Mouse (Mus musculus): ENCODE data around the gene Bnc2. TPM values are rescaled to one million over a fixed set of nuclear protein-coding genes. Genes with fewer than 3 reads are reported as not detected.

Bnc2 gene
- 12.2 and 14.0 TPM in 2 replicates for polyA plus RNA-seq (2014; fragmentation: Nextera tagmentation; extraction: Ambion mirVana)

DNA sequence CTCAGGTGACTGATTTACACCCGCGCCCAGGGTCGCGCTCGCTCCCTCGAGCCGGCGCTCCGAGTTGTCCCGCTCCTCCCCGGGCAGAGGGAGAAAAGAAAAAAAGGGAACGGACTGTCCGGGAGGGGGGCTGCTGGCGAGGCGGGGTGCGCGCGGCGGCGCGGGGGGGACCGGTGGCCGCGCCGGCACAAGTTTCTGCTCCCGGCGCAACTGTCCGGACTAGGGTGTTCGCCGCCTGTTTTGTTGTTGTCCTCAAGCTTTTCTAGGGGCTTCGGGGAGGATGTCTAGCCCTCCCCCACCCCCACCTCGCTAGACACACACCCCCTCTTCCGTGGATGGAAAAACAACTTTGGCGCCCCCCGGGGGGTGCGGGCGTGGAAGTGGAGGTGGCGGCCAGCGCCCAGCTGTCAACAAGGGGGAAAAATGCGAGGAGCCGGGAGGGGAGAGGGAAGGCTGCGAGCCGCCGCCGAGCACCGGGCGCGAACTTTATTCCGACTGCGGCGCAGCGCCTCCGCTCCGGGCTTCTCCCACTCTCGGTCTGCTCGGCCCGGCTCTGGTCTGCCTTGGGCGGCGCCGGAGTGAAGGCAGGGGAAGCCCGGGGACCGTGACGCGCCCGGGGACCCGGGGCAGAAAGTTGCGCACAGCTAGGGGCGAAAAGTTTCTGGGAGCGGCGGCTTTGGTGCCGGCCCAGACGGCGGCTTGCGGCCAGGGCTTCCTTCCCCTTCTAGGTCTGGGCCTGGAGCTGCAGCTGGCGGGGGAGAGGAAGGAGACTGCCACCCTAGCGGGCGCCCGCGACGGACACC, at the start of gene Bnc2:
Gene Bnc2, minus strand, starts transcription at position 105 of the 803 bp plus-strand sequence.
- Histone ChIP-seq H3K27ac (ENCODE audit: low read depth, low read length) (peak within 1 kb of the TSS; percentile 78; the same call in 1 of the 2 replicates), H3K27me3 (ENCODE audit: control insufficient read depth, insufficient read depth, low read length) (peaks cover 9% of the 10 kb centered on the region; the same call in 1 of the 2 replicates), H3K4me1 (ENCODE audit: control insufficient read depth, insufficient read depth, low read length) (no peaks in the 10 kb centered on the region; the same call in 1 of the 2 replicates), H3K9me3 (ENCODE audit: control insufficient read depth, low read length) (no peaks in the 10 kb centered on the region), H3K4me2 (replicated peaks; ENCODE audit: low read depth, low read length) (peak within 1 kb of the TSS; percentile 93), H3K36me3 (ENCODE audit: control insufficient read depth, insufficient read depth, low read length) (no peaks in the 10 kb centered on the region), H3K9ac (ENCODE audit: low read depth, low read length) (peak within 1 kb of the TSS; percentile 76), H3K4me3 (ENCODE audit: low read length) (peak within 1 kb of the TSS; percentile 75)
- under 1% methylated on average over 56 of the region's 80 CpGs for WGBS
- peak; percentile 74 for ATAC-seq (ENCODE audit: low FRiP score, low TSS enrichment)

DNA sequence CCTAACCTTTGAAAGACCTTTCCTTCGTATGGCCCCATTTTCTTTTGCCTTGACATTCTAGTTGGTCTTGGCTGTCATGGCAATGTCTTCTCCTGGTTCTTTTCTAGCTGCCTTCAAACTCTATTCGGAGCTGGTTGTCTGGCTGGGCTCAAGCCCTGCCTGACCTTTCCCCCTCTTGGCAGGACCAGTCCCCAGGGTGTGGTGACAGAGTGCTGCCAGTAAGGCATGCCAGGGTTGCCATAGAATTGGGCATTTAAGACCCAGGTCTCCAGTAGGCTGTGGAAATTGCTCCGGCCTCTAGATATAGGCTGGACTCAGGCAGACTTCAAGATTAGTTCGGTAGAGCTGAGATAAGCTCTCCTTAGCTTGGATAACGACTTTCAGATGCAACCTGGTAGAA, 32.9 kb upstream of the Bnc2 start:
- H3K36me3 ChIP-seq (ENCODE audit: control insufficient read depth, insufficient read depth, low read length): no peaks in the 10 kb centered on the region
- H3K27me3 ChIP-seq (ENCODE audit: control insufficient read depth, insufficient read depth, low read length): no peaks in the 10 kb centered on the region
- no peak overlapping the region for H3K9ac ChIP-seq (ENCODE audit: low read depth, low read length)
- H3K4me2 ChIP-seq (replicated peaks; ENCODE audit: low read depth, low read length): no peak overlapping the region
- H3K9me3 ChIP-seq (ENCODE audit: control insufficient read depth, low read length): no peaks in the 10 kb centered on the region
- WGBS: 78% methylated on average over 5 of the region's 5 CpGs
- H3K27ac ChIP-seq (ENCODE audit: low read depth, low read length): no peak overlapping the region
- no peak for ATAC-seq (ENCODE audit: low FRiP score, low TSS enrichment)
- H3K4me3 ChIP-seq (ENCODE audit: low read length): no peak overlapping the region
- H3K4me1 ChIP-seq (ENCODE audit: control insufficient read depth, insufficient read depth, low read length): no peaks in the 10 kb centered on the region

DNA sequence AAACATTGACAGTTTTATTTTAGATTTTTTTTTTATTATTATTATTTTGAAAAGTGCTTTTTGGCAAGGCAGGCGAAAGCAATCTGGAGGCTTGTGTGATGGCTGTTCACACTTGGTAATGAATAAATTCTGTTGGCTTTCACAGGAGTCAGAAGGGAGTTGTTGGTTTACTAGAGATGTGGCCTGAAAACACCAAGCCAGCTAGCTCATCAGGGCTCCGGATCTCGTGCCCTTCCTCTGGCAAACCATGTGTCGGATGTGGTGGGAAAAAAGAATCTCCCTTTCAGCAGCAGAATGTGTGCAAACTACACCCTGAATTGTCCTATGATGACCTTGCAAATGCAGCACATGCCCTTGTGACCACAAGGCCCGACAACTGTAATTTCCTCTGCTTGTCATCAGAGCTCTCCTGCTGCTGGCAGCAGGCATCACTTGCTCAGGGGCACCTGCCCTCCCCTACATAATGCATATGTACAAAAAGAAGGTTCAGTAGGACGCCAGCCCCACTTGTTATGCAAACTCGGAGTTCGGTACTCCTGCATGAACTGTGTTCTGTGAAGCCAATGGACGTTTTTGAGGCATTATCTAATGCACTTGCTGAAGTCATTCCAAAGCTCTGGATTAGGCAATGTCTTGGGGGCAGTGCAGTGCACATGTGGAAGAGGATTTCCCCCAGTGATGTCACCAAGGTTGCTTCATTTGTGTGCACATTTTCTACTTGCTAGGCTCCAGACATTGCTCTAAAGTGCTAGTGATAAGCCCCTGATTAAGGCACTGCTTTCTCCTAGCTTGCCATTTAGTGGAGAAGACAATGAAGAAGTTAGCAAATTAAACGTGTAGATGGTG, 10.7 kb upstream of the Bnc2 start:
- no peaks in the 10 kb centered on the region for H3K9me3 ChIP-seq (ENCODE audit: control insufficient read depth, low read length)
- H3K27ac ChIP-seq (ENCODE audit: low read depth, low read length): no peak overlapping the region
- H3K36me3 ChIP-seq (ENCODE audit: control insufficient read depth, insufficient read depth, low read length): no peaks in the 10 kb centered on the region
- ATAC-seq (ENCODE audit: low FRiP score, low TSS enrichment): no peak
- no peak overlapping the region for H3K4me2 ChIP-seq (replicated peaks; ENCODE audit: low read depth, low read length)
- 67% methylated on average over 10 of the region's 10 CpGs for WGBS
- H3K9ac ChIP-seq (ENCODE audit: low read depth, low read length): no peak overlapping the region
- no peaks in the 10 kb centered on the region for H3K4me1 ChIP-seq (ENCODE audit: control insufficient read depth, insufficient read depth, low read length)
- no peaks in the 10 kb centered on the region for H3K27me3 ChIP-seq (ENCODE audit: control insufficient read depth, insufficient read depth, low read length)
- no peak overlapping the region for H3K4me3 ChIP-seq (ENCODE audit: low read length)

DNA sequence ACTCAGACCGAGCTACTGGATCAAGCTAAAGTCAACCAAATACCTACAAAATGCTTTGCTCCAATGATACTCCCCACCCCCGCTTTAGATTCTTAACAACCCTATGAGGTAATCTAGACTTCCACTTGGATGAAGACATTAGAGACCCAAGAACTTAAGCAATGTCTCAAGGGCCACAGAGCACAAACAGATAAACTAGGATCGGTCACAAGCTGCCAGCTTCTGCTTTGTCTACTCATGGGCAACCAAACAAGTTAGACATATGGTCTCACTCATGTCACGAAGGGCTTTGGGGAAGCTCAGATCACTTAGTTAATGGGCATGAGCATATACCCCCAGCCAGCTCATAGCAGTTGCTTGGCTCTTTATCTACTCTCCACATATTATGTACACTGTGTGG, 9.9 kb upstream of the Bnc2 start:
- ATAC-seq (ENCODE audit: low FRiP score, low TSS enrichment): no peak
- no peaks in the 10 kb centered on the region for H3K27me3 ChIP-seq (ENCODE audit: control insufficient read depth, insufficient read depth, low read length)
- 82% methylated on average over 4 of the region's 4 CpGs for WGBS
- no peaks in the 10 kb centered on the region for H3K9me3 ChIP-seq (ENCODE audit: control insufficient read depth, low read length)
- no peak overlapping the region for H3K9ac ChIP-seq (ENCODE audit: low read depth, low read length)
- no peaks in the 10 kb centered on the region for H3K4me1 ChIP-seq (ENCODE audit: control insufficient read depth, insufficient read depth, low read length)
- no peaks in the 10 kb centered on the region for H3K36me3 ChIP-seq (ENCODE audit: control insufficient read depth, insufficient read depth, low read length)
- no peak overlapping the region for H3K4me3 ChIP-seq (ENCODE audit: low read length)
- H3K27ac ChIP-seq (ENCODE audit: low read depth, low read length): no peak overlapping the region
- no peak overlapping the region for H3K4me2 ChIP-seq (replicated peaks; ENCODE audit: low read depth, low read length)

DNA sequence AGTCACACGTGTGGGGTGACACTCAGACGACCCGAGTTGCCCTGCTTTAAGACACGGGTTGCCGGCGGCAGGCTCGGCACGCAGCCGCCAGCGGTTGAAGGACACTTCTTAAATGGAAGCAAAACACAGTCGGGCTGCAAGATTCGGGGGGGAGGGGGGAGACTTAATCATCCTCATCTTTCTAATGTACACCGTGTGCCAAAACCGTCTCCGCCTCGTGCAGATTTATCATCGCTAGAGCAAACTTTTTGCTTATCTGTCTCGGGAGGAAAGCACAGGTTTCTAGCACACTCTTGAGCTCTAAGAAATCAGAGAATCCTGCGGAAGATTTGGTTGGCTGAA, 870 bp upstream of the Bnc2 start:
- 1% methylated on average over 19 of the region's 19 CpGs for WGBS
- peak overlapping the region; percentile 76 for H3K9ac ChIP-seq (ENCODE audit: low read depth, low read length)
- H3K9me3 ChIP-seq (ENCODE audit: control insufficient read depth, low read length): no peaks in the 10 kb centered on the region
- ATAC-seq (ENCODE audit: low FRiP score, low TSS enrichment): no peak
- peak overlapping the region; percentile 75 for H3K4me3 ChIP-seq (ENCODE audit: low read length)
- peak overlapping the region; percentile 78; the same call in 1 of the 2 replicates for H3K27ac ChIP-seq (ENCODE audit: low read depth, low read length)
- H3K27me3 ChIP-seq (ENCODE audit: control insufficient read depth, insufficient read depth, low read length): peaks cover 9% of the 10 kb centered on the region; the same call in 1 of the 2 replicates
- H3K4me2 ChIP-seq (replicated peaks; ENCODE audit: low read depth, low read length): peak overlapping the region; percentile 93
- no peaks in the 10 kb centered on the region; the same call in 1 of the 2 replicates for H3K4me1 ChIP-seq (ENCODE audit: control insufficient read depth, insufficient read depth, low read length)
- no peaks in the 10 kb centered on the region for H3K36me3 ChIP-seq (ENCODE audit: control insufficient read depth, insufficient read depth, low read length)

GRCm38 (mm10) chr4:84674318-84675170, 531 bp downstream of the Bnc2 start:
- H3K27ac ChIP-seq (ENCODE audit: low read depth, low read length): peak overlapping the region; percentile 78; the same call in 1 of the 2 replicates
- no peaks in the 10 kb centered on the region for H3K9me3 ChIP-seq (ENCODE audit: control insufficient read depth, low read length)
- H3K9ac ChIP-seq (ENCODE audit: low read depth, low read length): peak overlapping the region; percentile 76
- no peaks in the 10 kb centered on the region for H3K36me3 ChIP-seq (ENCODE audit: control insufficient read depth, insufficient read depth, low read length)
- WGBS: under 1% methylated on average over 75 of the region's 104 CpGs
- H3K4me2 ChIP-seq (replicated peaks; ENCODE audit: low read depth, low read length): peak overlapping the region; percentile 93
- H3K27me3 ChIP-seq (ENCODE audit: control insufficient read depth, insufficient read depth, low read length): peaks cover 9% of the 10 kb centered on the region
- peak overlapping the region; percentile 75 for H3K4me3 ChIP-seq (ENCODE audit: low read length)
- H3K4me1 ChIP-seq (ENCODE audit: control insufficient read depth, insufficient read depth, low read length): no peaks in the 10 kb centered on the region; the same call in 1 of the 2 replicates
- ATAC-seq (ENCODE audit: low FRiP score, low TSS enrichment): peak; percentile 91

DNA sequence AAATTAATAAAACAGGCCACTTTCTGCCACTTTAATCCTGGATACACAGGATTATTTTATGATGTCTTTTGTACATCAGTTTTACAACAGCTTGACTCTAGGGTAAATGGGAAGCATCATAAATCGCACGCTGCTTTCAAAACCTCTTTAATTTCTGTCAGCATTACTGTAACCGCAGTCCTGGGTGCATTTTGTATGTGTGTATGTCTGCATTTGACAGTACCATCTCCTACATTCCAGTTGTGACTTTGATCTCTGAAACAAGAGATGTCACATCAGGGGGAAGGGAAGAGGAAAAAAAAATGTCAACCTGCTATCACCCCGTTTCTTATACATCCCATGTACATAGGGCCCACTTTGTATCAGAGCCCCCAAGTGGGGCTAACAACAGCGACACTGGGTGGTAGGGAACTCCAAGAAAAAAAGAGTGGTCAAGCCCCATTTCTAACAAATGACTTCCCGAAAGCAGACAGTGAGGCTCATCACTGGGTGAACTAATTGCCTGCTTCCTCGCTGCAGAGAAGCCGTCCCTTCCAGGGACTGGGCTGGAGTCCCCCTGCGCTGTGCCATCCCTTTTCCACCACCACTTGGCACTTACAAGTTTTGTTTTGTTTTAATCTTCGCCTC, 1.3 kb downstream of the Bnc2 start:
- Histone ChIP-seq H3K27ac (ENCODE audit: low read depth, low read length) (0 out of 2 replicates have a peak overlapping the region, but pooled peaks have one; percentile 78), H3K9me3 (ENCODE audit: control insufficient read depth, low read length) (no peaks in the 10 kb centered on the region), H3K4me1 (ENCODE audit: control insufficient read depth, insufficient read depth, low read length) (no peaks in the 10 kb centered on the region; the same call in 1 of the 2 replicates), H3K27me3 (ENCODE audit: control insufficient read depth, insufficient read depth, low read length) (peaks cover 9% of the 10 kb centered on the region), H3K9ac (ENCODE audit: low read depth, low read length) (peak overlapping the region; percentile 76), H3K36me3 (ENCODE audit: control insufficient read depth, insufficient read depth, low read length) (no peaks in the 10 kb centered on the region), H3K4me3 (ENCODE audit: low read length) (peak overlapping the region; percentile 75), H3K4me2 (replicated peaks; ENCODE audit: low read depth, low read length) (peak overlapping the region; percentile 93)
- WGBS: 8% methylated on average over 10 of the region's 10 CpGs
- no peak for ATAC-seq (ENCODE audit: low FRiP score, low TSS enrichment)

DNA sequence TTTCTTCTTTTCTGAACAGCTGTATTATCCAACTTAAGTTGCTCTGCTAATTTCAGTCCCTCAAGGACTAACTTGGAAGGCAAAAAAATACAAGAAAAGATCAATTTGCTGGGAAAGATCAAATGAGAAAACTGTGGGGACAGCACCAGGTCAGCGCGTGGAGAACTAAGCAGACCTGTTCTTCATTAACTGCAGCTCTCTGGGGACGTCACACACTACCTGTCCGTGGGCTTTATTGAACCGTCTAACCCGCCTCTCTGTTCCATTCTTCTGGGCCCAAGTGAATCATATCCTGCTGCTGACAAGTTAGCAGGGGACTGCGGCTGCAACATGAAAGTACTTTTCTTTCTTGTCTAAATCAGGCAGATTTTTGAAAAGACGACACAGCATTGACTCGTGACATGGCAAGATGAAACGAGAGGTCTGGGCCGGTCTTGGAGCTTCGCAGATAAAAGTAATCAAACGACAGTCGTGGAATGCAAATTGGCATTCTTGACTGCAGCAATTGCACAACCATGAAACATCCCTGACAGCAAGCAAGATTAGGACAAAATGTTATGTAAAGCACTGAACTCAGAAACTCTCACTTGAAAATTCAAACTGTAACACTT, 2.8 kb downstream of the Bnc2 start:
- H3K36me3 ChIP-seq (ENCODE audit: control insufficient read depth, insufficient read depth, low read length): no peaks in the 10 kb centered on the region
- H3K27ac ChIP-seq (ENCODE audit: low read depth, low read length): no peak overlapping the region
- no peak overlapping the region for H3K4me3 ChIP-seq (ENCODE audit: low read length)
- peak overlapping the region; percentile 6; the same call in 1 of the 2 replicates for H3K4me2 ChIP-seq (replicated peaks; ENCODE audit: low read depth, low read length)
- 26% methylated on average over 14 of the region's 14 CpGs for WGBS
- no peak overlapping the region for H3K9ac ChIP-seq (ENCODE audit: low read depth, low read length)
- ATAC-seq (ENCODE audit: low FRiP score, low TSS enrichment): no peak
- peaks cover 4% of the 10 kb centered on the region for H3K27me3 ChIP-seq (ENCODE audit: control insufficient read depth, insufficient read depth, low read length)
- no peaks in the 10 kb centered on the region; the same call in 1 of the 2 replicates for H3K4me1 ChIP-seq (ENCODE audit: control insufficient read depth, insufficient read depth, low read length)
- no peaks in the 10 kb centered on the region for H3K9me3 ChIP-seq (ENCODE audit: control insufficient read depth, low read length)

All from kidney, embryonic 14.5 days (tissue).